Mouse (Mus musculus) lung, postnatal 0 days (tissue): ENCODE measurements around the gene Grik2.

ENCODE experiments used
- CTCF ChIP-seq: IDR thresholded peaks from 2 replicates; pipeline ENCODE4 v1.5.1; 2016; ENCODE audit warnings: antibody characterized with exemption, mild to moderate bottlenecking
- EP300 ChIP-seq: IDR thresholded peaks from 2 replicates; pipeline ENCODE4 v1.6.1; 2016; ENCODE audit warnings: antibody characterized with exemption, mild to moderate bottlenecking, control low read depth

- TF ChIP-seq CTCF: no peak
- TF ChIP-seq EP300: no peak
Measured at GRCm38 (mm10) chr10:49723706-49724105, 64.9 kb downstream of the Grik2 start.
